ENCODE assay signal across 15 mouse cellular contexts in genomic region chr1:175552474-175552873, GRCm38 (mm10).
"Had no signal": no experiment of that assay in that cellular context is flagged by ENCODE, and none has a peak within 500 bp of the region (broad histone marks: within the 10 kb centered on the region; RNA-seq: fewer than 3 reads in every experiment).

No protein-coding gene starts in this region.

- H3K36me3 ChIP-seq: neural tube, embryonic 12.5 days; neural tube, embryonic 13.5 days; neural tube, embryonic 15.5 days had no signal

- H3K27ac ChIP-seq: neural tube, embryonic 12.5 days; neural tube, embryonic 13.5 days; neural tube, embryonic 15.5 days had no signal

- H3K4me3 ChIP-seq: neural tube, embryonic 12.5 days; neural tube, embryonic 13.5 days; neural tube, embryonic 15.5 days had no signal

- H3K9me3 ChIP-seq: neural tube, embryonic 12.5 days; neural tube, embryonic 13.5 days; neural tube, embryonic 15.5 days had no signal

- H3K4me2 ChIP-seq: neural tube, embryonic 12.5 days; neural tube, embryonic 13.5 days; neural tube, embryonic 15.5 days had no signal

- H3K4me1 ChIP-seq: neural tube, embryonic 12.5 days; neural tube, embryonic 13.5 days; neural tube, embryonic 15.5 days had no signal

- H3K27me3 ChIP-seq: neural tube, embryonic 12.5 days; neural tube, embryonic 13.5 days; neural tube, embryonic 15.5 days had no signal

- DNase-seq: retina, postnatal 1 day; right cerebral cortex, adult 18-20 months; right cerebral cortex, postnatal 14 days; right cerebral cortex, postnatal 25 days; right cerebral cortex, postnatal 4 days; spleen, adult 18-20 months; thymus, adult 18-20 months; thymus, adult 2 months; thymus, postnatal 14 days; thymus, postnatal 25 days; thymus, postnatal 36 days; thymus, postnatal 4 days had no signal

- H3K9ac ChIP-seq: neural tube, embryonic 12.5 days; neural tube, embryonic 13.5 days; neural tube, embryonic 15.5 days had no signal
